In the genomic region with DNA sequence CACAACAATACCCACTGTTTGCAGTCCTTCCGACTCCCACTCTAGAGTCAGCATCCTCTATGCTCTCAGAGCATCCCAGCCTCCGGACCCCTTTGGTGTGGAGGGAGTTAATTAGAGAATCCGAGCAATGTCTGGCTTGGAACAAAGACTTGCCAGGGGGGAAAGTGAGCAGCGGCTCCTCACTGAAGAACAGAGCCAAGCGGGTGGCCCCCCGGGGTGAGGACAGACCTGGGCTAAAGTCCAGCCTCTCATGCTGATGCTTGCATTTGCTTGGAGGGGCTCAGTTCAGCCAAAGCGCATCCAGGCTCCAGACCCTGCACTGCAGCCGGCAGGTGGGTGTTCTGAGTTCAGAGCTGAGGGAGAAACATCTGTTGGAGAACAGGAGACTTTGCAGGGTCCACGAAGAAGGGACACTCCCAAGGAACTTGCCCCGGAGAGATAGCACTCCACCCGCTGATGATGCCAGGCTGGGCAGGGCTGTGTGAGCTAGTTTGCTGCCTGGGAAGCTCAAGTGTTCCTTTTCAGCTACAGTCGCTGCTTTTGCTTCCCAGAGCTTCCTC, we compare ENCODE assay signal across 9 mouse cellular contexts.
DNase-seq lines count a peak whose midpoint lies in the region; ATAC-seq lines count a peak whose summit lies in the region.
"Had no signal": no experiment of that assay in that cellular context is flagged by ENCODE, and none has a peak within 500 bp of the region (broad histone marks: within the 10 kb centered on the region; RNA-seq: fewer than 3 reads in every experiment).

No protein-coding gene starts in this region.

- no peaks in the 10 kb centered on the region for H3K36me3 ChIP-seq in heart, embryonic 10.5 days
- no peaks in the 10 kb centered on the region for H3K36me3 ChIP-seq in forebrain, embryonic 10.5 days (replicated peaks)

- H3K27ac ChIP-seq in heart, embryonic 10.5 days, result no peak overlapping the region
- H3K27ac ChIP-seq in forebrain, embryonic 10.5 days, result no peak overlapping the region

- under 1% methylated on average over 12 of the region's 12 CpGs for WGBS in heart, embryonic 10.5 days
- WGBS in forebrain, embryonic 10.5 days, result 1% methylated on average over 12 of the region's 12 CpGs

- peaks cover 10% of the 10 kb centered on the region; the same call in 1 of the 2 replicates for H3K4me1 ChIP-seq in heart, embryonic 10.5 days
- H3K4me1 ChIP-seq in forebrain, embryonic 10.5 days, result peaks cover 14% of the 10 kb centered on the region

- ATAC-seq in granulocyte monocyte progenitor cell, adult 5-6 weeks (replicated peaks; ENCODE audit: poor library complexity, severe bottlenecking), result no peak

- no peaks in the 10 kb centered on the region for H3K9me3 ChIP-seq in heart, embryonic 10.5 days
- no peaks in the 10 kb centered on the region for H3K9me3 ChIP-seq in forebrain, embryonic 10.5 days

- peak overlapping the region; percentile 43 for H3K4me3 ChIP-seq in heart, embryonic 10.5 days
- peak overlapping the region; percentile 49 for H3K4me3 ChIP-seq in forebrain, embryonic 10.5 days
- H3K4me3 ChIP-seq: erythroblast, embryonic 14.5 days had no signal

- DNase-seq in heart, embryonic 10.5 days (ENCODE audit: low spot score), result no peak
- no peak for DNase-seq in heart, postnatal 4 days
- DNase-seq in R1 (ENCODE audit: low read depth, low spot score), result peak; percentile 43
- peak; percentile 26 for DNase-seq in forebrain, embryonic 10.5 days (ENCODE audit: extremely low spot score, low spot score)
- DNase-seq in mesoderm, embryonic 11.5 days (ENCODE audit: low read depth, low spot score), result peak; percentile 21
- DNase-seq in ovary, adult 18-20 months (ENCODE audit: low spot score), result no peak
- DNase-seq in right cerebral cortex, adult 18-20 months, result no peak

- peaks cover 6% of the 10 kb centered on the region; the same call in 1 of the 2 replicates for H3K27me3 ChIP-seq in heart, embryonic 10.5 days (ENCODE audit: insufficient read depth, poor library complexity, severe bottlenecking)
- H3K27me3 ChIP-seq in forebrain, embryonic 10.5 days (ENCODE audit: poor library complexity, severe bottlenecking), result peaks cover 21% of the 10 kb centered on the region

Comparison
In these comparisons a context has a peak if more than half of its experiments do, and no peak if none do; other contexts are left out.
1. DNase-seq: peak in R1 (single experiment), forebrain, embryonic 10.5 days (single experiment) and mesoderm, embryonic 11.5 days (single experiment); none in heart, embryonic 10.5 days (single experiment), heart, postnatal 4 days (single experiment), ovary, adult 18-20 months (single experiment) and right cerebral cortex, adult 18-20 months (single experiment).